Mouse (Mus musculus): Measurements from ENCODE around the gene Ralgapa2. TPM values are rescaled to one million over a fixed set of nuclear protein-coding genes. Genes with fewer than 3 reads are reported as not detected.

Ralgapa2 gene
- total RNA-seq, 1 experiment from 2014 or later = 23.6 TPM

DNA sequence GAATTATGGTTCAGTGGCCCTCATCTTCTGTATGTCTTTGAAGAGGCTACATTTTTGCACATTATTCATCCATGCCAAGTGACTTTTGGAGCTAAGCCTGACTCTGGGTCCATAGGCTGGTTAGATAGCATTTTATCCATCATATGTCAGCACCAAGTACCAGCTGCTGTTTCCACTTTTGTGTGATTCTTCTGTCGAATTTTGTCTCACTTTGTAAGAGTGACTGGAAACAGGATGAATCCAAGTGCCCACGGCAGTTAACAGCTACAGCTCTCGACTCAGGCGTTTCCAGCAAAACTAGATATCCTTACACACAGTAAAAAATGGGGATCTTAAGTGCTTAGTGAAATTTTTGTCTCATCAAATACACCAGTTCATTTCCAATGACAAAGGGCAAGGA lies 222.8 kb downstream of the Ralgapa2 start:
- no peak for ATAC-seq (replicated peaks; ENCODE audit: insufficient number of reproducible peaks, low FRiP score, low TSS enrichment, poor library complexity, severe bottlenecking)

GRCm38 (mm10) chr2:146288326-146288725 lies 223.8 kb downstream of the Ralgapa2 start:
- no peak for ATAC-seq (replicated peaks; ENCODE audit: insufficient number of reproducible peaks, low FRiP score, low TSS enrichment, poor library complexity, severe bottlenecking)

DNA sequence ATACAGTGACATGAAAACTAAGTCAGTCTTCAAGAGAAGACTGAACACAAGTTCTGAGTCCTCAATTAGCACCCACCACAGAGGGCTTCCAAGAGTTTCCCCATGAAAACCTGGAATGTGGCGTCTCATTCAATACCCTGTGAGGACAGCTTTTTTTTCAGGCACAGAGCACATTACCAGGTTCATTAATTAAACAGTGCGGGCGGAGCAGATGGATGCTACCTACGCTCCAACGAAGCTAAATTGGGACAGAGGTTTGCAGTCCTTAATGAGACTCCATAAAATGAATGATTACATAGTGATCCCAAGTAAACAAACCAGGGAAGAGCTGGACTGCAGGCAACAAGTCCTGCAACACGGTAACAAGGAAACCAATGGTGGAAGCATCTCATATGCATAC lies 224.6 kb downstream of the Ralgapa2 start:
- ATAC-seq (replicated peaks; ENCODE audit: insufficient number of reproducible peaks, low FRiP score, low TSS enrichment, poor library complexity, severe bottlenecking) = no peak

DNA sequence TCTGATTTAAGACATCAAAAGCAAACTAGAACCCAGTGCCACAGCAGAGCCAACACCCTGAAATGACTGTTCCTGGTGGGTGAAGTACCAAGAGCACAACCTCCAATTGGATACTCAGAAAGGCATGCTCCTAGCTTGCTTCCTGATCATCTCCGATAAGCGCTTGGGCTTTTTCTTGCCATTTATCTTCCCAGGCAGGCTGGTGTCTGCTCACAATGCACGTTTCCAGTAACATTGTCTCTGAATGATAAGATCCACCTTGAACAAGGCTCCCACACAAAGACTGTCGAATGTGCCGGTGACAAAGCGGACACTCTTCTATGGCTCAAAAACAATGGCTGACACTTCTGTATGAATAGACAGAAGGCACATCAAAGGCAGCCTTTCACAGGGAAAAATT lies 230.8 kb downstream of the Ralgapa2 start:
- no peak for ATAC-seq (replicated peaks; ENCODE audit: insufficient number of reproducible peaks, low FRiP score, low TSS enrichment, poor library complexity, severe bottlenecking)

DNA sequence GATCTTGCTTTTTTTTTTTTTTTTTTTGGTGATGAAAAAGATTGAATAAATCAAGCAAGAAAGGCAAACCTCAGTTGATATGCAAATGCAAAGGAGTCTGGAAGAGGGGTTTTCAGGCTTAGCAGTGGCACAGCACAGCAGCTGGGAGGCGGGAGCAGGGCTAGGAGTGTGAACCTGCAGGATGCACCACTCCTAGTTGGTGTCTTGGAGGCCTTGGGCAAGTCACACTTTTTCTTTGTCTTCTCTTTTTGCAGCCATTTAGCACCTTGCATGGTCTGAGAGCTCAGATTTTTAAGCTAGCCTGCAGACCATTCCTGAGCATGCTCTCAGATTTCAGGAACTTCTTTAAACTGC lies 231.2 kb downstream of the Ralgapa2 start:
- ATAC-seq (replicated peaks; ENCODE audit: insufficient number of reproducible peaks, low FRiP score, low TSS enrichment, poor library complexity, severe bottlenecking) = no peak

DNA sequence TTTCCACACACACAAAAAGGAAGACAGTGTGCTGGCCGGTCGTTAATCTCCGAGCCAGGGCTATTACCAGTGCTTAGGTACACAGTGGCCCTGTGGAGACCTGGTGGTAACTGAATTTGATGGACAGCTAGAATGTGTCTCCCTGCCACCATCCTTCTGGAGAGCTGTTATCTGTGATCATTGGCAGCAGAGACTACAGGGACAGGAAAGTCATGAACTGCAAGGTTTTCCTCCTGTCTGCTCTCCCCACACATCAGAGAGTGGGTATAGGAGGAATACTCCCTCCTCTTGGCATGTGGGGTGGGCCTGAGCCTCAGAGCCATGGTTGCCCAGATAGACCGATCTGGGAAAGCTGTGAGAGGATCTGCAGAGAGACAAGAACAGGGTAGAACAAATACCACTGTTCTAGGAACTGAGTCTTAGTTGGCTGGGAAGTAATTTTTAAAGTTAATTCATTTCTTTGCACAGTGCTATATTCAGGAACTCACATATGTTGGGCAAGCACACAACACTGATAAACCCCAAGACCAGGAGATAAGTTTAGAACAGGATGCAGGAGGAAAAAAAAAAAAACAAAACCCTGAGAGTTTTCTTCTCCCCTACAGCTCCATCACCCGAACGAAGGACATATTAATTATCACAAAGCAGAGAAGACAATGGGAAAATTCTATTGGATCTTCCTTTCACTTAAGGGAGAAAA lies 231.8 kb downstream of the Ralgapa2 start:
- ATAC-seq (replicated peaks; ENCODE audit: insufficient number of reproducible peaks, low FRiP score, low TSS enrichment, poor library complexity, severe bottlenecking) = no peak

GRCm38 (mm10) chr2:146279430-146280220 lies 232.5 kb downstream of the Ralgapa2 start:
- no peak for ATAC-seq (replicated peaks; ENCODE audit: insufficient number of reproducible peaks, low FRiP score, low TSS enrichment, poor library complexity, severe bottlenecking)

GRCm38 (mm10) chr2:146278381-146278780 lies 233.8 kb downstream of the Ralgapa2 start:
- ATAC-seq (replicated peaks; ENCODE audit: insufficient number of reproducible peaks, low FRiP score, low TSS enrichment, poor library complexity, severe bottlenecking) = no peak

DNA sequence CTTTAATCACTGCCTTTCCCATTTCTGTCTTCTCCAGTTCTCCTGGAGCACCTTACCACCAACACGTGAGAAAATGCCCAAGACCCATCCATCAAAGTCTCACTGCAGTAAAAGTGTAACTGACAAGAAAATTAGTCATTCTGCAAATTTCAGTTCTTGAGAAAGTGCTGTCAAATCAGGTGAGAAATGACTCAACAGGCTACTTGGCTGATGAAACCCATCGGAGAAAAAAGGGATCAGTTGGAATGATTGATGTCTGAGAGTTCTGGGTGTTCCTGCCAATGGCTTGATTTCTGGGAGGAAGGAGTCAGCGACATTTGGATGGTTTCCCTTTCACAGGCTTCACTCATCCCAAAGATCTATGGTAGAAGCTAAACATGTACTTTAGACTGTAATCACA lies 245.6 kb downstream of the Ralgapa2 start:
- ATAC-seq (replicated peaks; ENCODE audit: insufficient number of reproducible peaks, low FRiP score, low TSS enrichment, poor library complexity, severe bottlenecking) = no peak

DNA sequence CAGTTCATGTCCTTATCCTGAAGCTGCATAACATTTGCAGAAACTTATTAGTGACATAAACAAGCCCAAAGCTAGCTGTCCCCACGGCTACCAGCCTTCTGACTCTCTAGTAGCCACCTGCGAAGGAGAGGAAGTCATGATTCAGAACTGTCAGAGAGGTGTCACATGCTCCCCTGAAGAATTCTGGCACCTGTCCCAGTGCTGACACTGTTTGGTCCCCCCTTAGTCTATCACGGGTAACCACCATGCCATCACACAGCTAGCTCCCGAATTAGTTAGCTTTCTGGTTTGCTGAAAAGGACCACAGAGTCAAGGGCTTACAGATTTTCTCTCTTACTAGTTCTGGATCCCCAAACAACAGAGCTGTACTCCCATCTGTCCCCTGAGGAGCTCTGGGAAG lies 247.1 kb downstream of the Ralgapa2 start:
- no peak for ATAC-seq (replicated peaks; ENCODE audit: insufficient number of reproducible peaks, low FRiP score, low TSS enrichment, poor library complexity, severe bottlenecking)

DNA sequence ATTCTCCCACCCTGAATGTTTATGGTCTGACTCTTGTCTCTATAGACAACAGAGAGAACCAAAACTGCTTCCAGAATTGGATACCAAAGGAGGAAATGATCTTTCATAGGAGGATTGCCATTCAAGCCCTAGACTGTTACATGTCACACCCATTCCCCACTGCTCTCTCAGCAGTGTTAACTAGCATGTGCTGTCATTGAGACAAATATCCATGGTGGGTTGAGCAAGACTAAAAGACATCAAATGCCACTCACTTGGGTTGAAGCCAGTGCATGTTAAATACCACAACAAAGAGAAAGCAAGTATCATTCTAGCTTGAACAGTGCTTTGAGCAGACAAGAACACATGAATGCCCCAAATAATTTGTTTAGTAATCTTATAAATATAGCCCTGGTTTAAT lies 249.2 kb downstream of the Ralgapa2 start:
- no peak for ATAC-seq (replicated peaks; ENCODE audit: insufficient number of reproducible peaks, low FRiP score, low TSS enrichment, poor library complexity, severe bottlenecking)

DNA sequence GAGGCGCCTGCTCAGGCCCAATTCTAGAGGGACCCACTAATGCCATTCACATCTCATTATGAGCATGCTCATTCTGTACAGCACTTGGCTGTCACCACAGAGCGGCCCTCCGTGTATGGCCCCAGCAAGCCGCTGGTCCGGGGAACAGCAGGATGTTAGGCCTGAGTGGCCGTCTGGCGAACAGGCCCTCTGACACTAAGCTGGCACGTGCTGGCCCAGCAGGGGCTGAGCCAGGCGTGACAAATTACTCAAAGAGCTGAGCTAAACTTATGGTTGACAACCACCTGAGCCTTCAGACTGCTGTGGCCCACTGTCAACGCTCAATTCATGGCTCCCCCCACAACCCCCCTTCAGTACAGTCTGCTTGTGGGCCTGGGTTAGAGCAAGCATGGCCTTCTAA lies 249.9 kb downstream of the Ralgapa2 start:
- ATAC-seq (replicated peaks; ENCODE audit: insufficient number of reproducible peaks, low FRiP score, low TSS enrichment, poor library complexity, severe bottlenecking) = no peak

- no peak for ATAC-seq (replicated peaks; ENCODE audit: insufficient number of reproducible peaks, low FRiP score, low TSS enrichment, poor library complexity, severe bottlenecking)
Observed at GRCm38 (mm10) chr2:146261146-146261545, 251.0 kb downstream of the Ralgapa2 start.

DNA sequence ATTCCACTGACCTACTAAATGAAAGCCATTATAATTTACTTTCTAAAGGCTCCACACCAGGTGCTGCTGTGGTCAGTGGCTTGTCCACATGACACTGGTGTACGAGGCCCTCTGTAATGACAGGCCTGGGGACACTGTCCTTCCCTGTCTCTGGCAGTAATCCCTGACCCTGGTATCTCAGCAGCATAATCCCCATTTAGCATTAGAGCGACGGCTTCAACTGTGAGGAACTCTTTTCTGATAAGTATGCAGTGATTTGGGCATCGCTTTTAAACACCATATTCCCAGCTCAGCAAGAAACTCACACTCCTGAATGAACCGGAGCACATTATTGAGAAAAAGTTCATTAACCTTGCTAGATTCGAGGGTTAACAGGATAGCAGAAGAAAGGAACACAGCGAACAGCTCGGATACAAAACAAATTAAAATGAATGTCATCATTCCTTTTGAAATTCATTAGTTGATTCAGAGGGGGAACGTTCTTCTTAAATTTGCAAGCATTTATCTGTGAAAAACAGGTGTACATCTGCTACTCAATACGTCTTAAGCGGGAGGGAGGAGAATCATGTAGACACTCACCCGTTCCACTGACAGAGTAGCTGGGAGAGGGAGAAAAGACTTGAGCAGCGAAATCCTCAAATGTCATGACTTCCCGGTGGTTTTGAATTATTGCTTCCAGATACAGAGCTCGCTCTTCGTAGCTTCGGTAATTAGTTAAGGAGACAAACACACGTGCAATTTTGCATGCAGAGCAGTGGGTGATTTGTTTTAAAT lies 252.2 kb downstream of the Ralgapa2 start:
- no peak for ATAC-seq (replicated peaks; ENCODE audit: insufficient number of reproducible peaks, low FRiP score, low TSS enrichment, poor library complexity, severe bottlenecking)

GRCm38 (mm10) chr2:146258736-146259469 lies 253.2 kb downstream of the Ralgapa2 start:
- ATAC-seq (replicated peaks; ENCODE audit: insufficient number of reproducible peaks, low FRiP score, low TSS enrichment, poor library complexity, severe bottlenecking) = no peak

DNA sequence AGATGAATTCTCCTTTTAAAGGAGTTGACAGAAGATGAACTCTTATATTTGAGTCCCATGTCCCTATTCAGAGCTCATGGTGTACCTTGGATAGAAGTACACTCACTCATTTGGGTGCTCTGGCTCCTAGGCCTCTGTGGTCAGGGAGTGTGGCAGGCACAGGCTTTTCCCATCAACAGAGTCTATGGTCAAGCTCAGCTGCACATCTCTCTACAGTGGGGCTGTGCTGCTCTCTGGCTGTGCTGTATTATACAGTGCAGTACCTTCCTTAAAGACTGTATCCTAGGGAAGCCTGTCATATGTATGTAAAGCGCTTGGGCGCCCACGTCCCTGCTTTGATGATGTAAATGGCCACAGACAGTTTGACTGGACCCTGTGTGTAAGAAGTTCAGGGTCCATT lies 254.5 kb downstream of the Ralgapa2 start:
- ATAC-seq (replicated peaks; ENCODE audit: insufficient number of reproducible peaks, low FRiP score, low TSS enrichment, poor library complexity, severe bottlenecking) = no peak

DNA sequence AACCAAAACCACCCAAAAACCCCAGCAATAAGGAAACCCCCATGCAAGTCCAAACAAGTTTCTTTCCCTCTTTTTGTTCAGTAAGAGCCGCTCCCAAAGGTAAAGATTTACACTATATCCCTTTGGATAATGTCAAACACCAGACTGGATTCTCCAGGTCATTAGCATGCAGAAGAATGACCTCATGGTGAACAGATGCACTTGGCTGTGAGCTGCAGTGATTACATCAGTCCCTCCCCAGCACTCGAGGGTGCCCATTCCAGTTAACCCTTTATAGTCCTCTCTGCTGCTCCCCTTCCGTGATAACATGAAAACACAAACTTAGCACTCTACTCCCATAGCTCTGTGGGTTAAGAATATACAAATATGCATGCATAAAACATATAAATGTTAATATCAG lies 255.1 kb downstream of the Ralgapa2 start:
- no peak for ATAC-seq (replicated peaks; ENCODE audit: insufficient number of reproducible peaks, low FRiP score, low TSS enrichment, poor library complexity, severe bottlenecking)

DNA sequence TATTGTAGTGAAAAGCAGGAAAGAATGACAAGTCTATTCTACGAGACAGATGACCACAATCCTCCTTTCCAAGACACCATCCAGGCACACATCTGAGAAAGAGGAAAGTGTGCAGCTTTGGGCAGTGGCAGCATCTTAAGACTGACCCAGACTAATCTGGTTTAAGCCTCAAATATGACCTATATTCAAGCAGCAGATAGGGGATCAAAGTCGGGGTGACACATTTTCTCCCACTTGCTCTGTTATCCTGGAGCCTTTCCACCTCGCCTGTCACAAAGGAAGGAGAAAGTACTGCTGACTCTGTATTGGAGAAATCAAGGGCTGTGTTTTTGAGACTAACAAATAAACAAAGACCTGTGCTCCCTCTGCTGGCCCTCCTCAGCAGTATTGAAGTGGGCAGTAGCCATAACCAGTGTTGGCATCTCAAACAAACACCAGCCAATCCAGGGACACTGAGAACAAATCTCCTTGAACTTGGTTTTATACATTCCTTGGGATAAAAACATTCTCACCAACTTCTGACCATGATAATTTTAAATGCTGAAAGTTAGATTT lies 255.7 kb downstream of the Ralgapa2 start:
- no peak for ATAC-seq (replicated peaks; ENCODE audit: insufficient number of reproducible peaks, low FRiP score, low TSS enrichment, poor library complexity, severe bottlenecking)

DNA sequence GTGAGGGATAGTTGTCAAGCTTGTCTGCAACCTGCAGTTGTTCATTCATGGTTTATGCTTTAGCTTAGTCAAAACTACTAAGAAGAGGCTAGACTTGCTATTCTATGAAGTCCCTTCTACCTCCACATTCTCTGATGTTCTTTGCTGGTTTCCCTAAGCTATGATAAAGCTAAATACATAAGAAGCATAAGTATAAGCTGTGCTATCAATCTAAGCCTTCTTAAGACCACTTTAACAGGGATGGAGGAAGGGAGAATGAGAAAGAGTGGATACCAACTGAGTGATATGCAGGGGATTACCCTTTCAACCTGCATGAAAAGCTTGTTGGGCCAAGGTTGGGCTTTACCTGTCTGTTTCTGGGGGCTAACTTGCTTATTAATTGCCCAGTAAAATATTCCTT lies 256.5 kb downstream of the Ralgapa2 start:
- ATAC-seq (replicated peaks; ENCODE audit: insufficient number of reproducible peaks, low FRiP score, low TSS enrichment, poor library complexity, severe bottlenecking) = no peak
